Mouse (Mus musculus) MEL (cell line): ENCODE data around the gene Vmn2r59.

Source experiments
- CHD1 ChIP-seq: IDR thresholded peaks from 2 replicates; pipeline ENCODE4 v1.6.1; 2012; ENCODE audit warnings: low read depth, mild to moderate bottlenecking, inconsistent platforms, low read length, improper control_type of control experiment
- CTCF ChIP-seq, 3 experiments: IDR thresholded peaks in 2 of 3; conservative IDR thresholded peaks in 1 of 3; 2 replicates each; pipeline ENCODE4 v1.5.1; 2011 to 2012; ENCODE audit warnings: low read length in 3 of 3, low read depth in 2 of 3, mild to moderate bottlenecking in 2 of 3, improper control_type of control experiment in 1 of 3, inconsistent platforms in 1 of 3, mixed read lengths in 1 of 3, moderate library complexity in 1 of 3; ENCODE audit not compliant: control insufficient read depth in 1 of 3, insufficient read depth in 1 of 3, poor library complexity in 1 of 3, severe bottlenecking in 1 of 3
- EP300 ChIP-seq, 2 experiments: IDR thresholded peaks; 2 replicates each; pipeline ENCODE4 v1.6.1; 2011; ENCODE audit warnings: improper control_type of control experiment in 2 of 2, low read length in 2 of 2, low read depth in 1 of 2, mild to moderate bottlenecking in 1 of 2
- NRF1 ChIP-seq: IDR thresholded peaks from 2 replicates; pipeline ENCODE4 v1.6.1; 2014; ENCODE audit warnings: low read depth, mild to moderate bottlenecking, inconsistent platforms, low read length, improper control_type of control experiment, moderate library complexity; ENCODE audit not compliant: poor library complexity, insufficient read depth, severe bottlenecking
- TCF12 ChIP-seq: IDR thresholded peaks from 2 replicates; pipeline ENCODE4 v1.6.1; 2014; ENCODE audit warnings: low read depth, mild to moderate bottlenecking, inconsistent platforms, low read length, improper control_type of control experiment, moderate library complexity

GRCm38 (mm10) chr7:42107470-42107869 is 48.6 kb upstream of the Vmn2r59 start, which contains the start of gene Vmn2r60:
- no peak for TF ChIP-seq TCF12
- TF ChIP-seq CHD1, result no peak
- TF ChIP-seq EP300 (IDR thresholded peaks at IDR 0.05; ENCODE audit: low read depth in 1 of 2, low read length in 2 of 2), result no peak
- no peak for TF ChIP-seq CTCF (IDR thresholded peaks at IDR 0.05 in 2 of 3, conservative IDR thresholded peaks at IDR 0.05 in 1 of 3; ENCODE audit: control insufficient read depth in 1 of 3, insufficient read depth in 1 of 3, low read depth in 2 of 3, low read length in 3 of 3, poor library complexity in 1 of 3, severe bottlenecking in 1 of 3)
- no peak for TF ChIP-seq NRF1
